8 mouse cellular contexts compared by ENCODE assay signal in genomic region chr2:26963923-26964723, GRCm38 (mm10). TPM values are rescaled to one million over a fixed set of nuclear protein-coding genes. Genes with fewer than 3 reads are reported as not detected.
A peak's percentile ranks its signal among the peaks of the same experiment; 100 is the strongest.
DNase-seq lines count a peak whose midpoint lies in the region; ATAC-seq and TF ChIP-seq lines count a peak whose summit lies in the region.

TSS of gene Rexo4 (minus strand) at chr2:26964386.

- peak within 1 kb of the TSS; percentile 98 for H3K27ac ChIP-seq in hindbrain, embryonic 10.5 days
- peak within 1 kb of the TSS; percentile 100 for H3K27ac ChIP-seq in lung, postnatal 0 days (ENCODE audit: low read length)

- H3K4me3 ChIP-seq in hindbrain, embryonic 10.5 days, result peak within 1 kb of the TSS; percentile 81
- peak within 1 kb of the TSS; percentile 78 for H3K4me3 ChIP-seq in lung, postnatal 0 days (ENCODE audit: low read depth, low read length)

- TF ChIP-seq CTCF in lung, postnatal 0 days (IDR thresholded peaks at IDR 0.05), result no peak

- peaks cover 32% of the 10 kb centered on the region for H3K36me3 ChIP-seq in hindbrain, embryonic 10.5 days
- H3K36me3 ChIP-seq in lung, postnatal 0 days (ENCODE audit: insufficient read depth, low read length), result peaks cover 14% of the 10 kb centered on the region; the same call in 1 of the 2 replicates

- peak; percentile 99 for ATAC-seq in frontal cortex, adult (ENCODE audit: low TSS enrichment)
- peak; percentile 94 for ATAC-seq in lung, postnatal 0 days

- 0 out of 2 replicates have a peak, but pooled peaks cover 8% of the 10 kb centered on the region for H3K9me3 ChIP-seq in hindbrain, embryonic 10.5 days
- H3K9me3 ChIP-seq in lung, postnatal 0 days (ENCODE audit: low read length), result no peaks in the 10 kb centered on the region

- no peak for TF ChIP-seq EP300 in lung, postnatal 0 days (IDR thresholded peaks at IDR 0.05)

- H3K4me1 ChIP-seq in hindbrain, embryonic 10.5 days (replicated peaks), result peaks cover 31% of the 10 kb centered on the region
- H3K4me1 ChIP-seq in lung, postnatal 0 days (ENCODE audit: insufficient read depth, low read depth, low read length), result peaks cover 4% of the 10 kb centered on the region; the same call in 1 of the 2 replicates

- 1% methylated on average over 50 of the region's 50 CpGs for WGBS in hindbrain, embryonic 10.5 days
- WGBS in lung, postnatal 0 days, result under 1% methylated on average over 50 of the region's 50 CpGs

- peak within 1 kb of the TSS; percentile 77 for H3K4me2 ChIP-seq in lung, postnatal 0 days (replicated peaks; ENCODE audit: low read depth, low read length)

- DNase-seq in MEL-GATA-1-ER (ENCODE audit: extremely low read depth, low read depth), result peak; percentile 88
- peak; percentile 96 for DNase-seq in cerebellum, adult 8-10 months
- peak; percentile 94 for DNase-seq in hindbrain, embryonic 10.5 days (ENCODE audit: low spot score)
- peak; percentile 96 for DNase-seq in layer of hippocampus, adult 9-11 months
- peak; percentile 96 for DNase-seq in lung, postnatal 0 days (ENCODE audit: low spot score)
- peak; percentile 90 for DNase-seq in ovary, postnatal 14 days (ENCODE audit: low spot score)
- peak; percentile 92 for DNase-seq in thymus, postnatal 14 days

- peak within 1 kb of the TSS; percentile 85 for H3K9ac ChIP-seq in lung, postnatal 0 days (replicated peaks; ENCODE audit: low read depth)

- no peaks in the 10 kb centered on the region for H3K27me3 ChIP-seq in hindbrain, embryonic 10.5 days (ENCODE audit: insufficient read depth, poor library complexity, severe bottlenecking)
- H3K27me3 ChIP-seq in lung, postnatal 0 days (replicated peaks; ENCODE audit: insufficient read depth, low read length), result no peaks in the 10 kb centered on the region

RNA-seq across cellular contexts. Expression of gene Rexo4, which starts in this region (rescaled TPM):
- 47.4 and 56.1 TPM in 2 replicates for polyA plus RNA-seq in hindbrain, embryonic 10.5 days (2016; fragmentation: Nextera tagmentation; extraction: Ambion mirVana)
- polyA plus RNA-seq in lung, postnatal 0 days (2015; fragmentation: Nextera tagmentation; extraction: Ambion mirVana), result 21.4 and 22.1 TPM in 2 replicates

Comparison
In these comparisons a context has a peak if more than half of its experiments do, and no peak if none do; other contexts are left out.
1. Peak in every context shown above with its lines: DNase-seq, ATAC-seq, H3K4me3 ChIP-seq and H3K27ac ChIP-seq.